Mouse (Mus musculus) gastrocnemius, adult 8-10 months (tissue): ENCODE measurements around the gene Slc5a9. TPM values are rescaled to one million over a fixed set of nuclear protein-coding genes. Genes with fewer than 3 reads are reported as not detected.
"Not testable (repeated sequence)": the region's sequence is repeated elsewhere in the genome, so short reads cannot be mapped to it uniquely, and the experiment has no call there.

Source experiments
- DNase-seq, 2 experiments: peaks; one replicate each; pipeline ENCODE4 v3.0.0; 2022; ENCODE audit warnings: low spot score in 2 of 2
- total RNA-seq, 4 experiments: library from RNA; stranded (reverse); gene quantifications; 2 replicates each; pipeline ENCODE4 v1.2.4; 2022

Slc5a9 gene
- total RNA-seq = not detected

DNA sequence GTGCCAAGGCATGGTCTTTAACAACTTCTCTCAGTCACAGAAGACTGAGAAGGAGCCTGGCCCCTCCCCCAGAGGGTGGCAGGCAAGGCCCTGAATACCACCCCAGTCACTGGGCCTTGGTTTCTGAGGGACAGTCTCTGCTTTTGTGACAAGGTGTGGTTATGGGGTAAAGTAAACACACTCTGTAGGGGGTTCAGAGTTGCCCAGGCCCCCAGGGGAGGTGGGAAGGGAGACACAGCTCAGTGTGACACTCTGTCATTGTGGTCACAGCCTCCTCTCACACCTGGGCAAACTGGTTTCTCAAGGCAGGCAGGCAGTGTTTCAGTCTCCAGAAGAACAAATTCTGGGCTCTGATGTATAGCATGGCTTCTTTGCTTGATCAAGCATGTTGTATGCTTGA is at the start of gene Slc5a9:
Slc5a9 (minus strand) TSS at position 144 of the 400 bp plus-strand sequence.
- no peak for DNase-seq

DNA sequence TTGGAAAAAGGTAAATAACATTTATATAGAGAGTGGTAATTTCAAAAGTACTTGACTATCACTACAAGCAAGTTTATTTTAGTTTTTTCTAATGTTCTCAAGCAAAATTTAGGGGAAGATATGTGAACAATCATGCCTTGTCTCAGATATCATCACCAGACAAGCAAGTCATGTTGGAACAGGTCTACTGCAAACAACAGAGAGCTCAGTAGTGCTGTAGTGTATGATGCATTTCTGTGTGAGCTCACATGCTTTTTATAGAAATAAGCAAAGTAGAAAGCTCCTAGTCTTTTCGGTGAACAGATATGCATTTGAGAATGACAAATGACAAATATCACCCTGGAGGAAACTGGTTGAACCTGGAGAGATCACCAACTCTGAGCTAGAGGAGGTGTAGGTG is 16.4 kb upstream of the Slc5a9 start, which contains the start of gene Skint8:
Skint8 (plus strand) TSS at position 301 of the 400 bp plus-strand sequence.
- DNase-seq = no peak

DNA sequence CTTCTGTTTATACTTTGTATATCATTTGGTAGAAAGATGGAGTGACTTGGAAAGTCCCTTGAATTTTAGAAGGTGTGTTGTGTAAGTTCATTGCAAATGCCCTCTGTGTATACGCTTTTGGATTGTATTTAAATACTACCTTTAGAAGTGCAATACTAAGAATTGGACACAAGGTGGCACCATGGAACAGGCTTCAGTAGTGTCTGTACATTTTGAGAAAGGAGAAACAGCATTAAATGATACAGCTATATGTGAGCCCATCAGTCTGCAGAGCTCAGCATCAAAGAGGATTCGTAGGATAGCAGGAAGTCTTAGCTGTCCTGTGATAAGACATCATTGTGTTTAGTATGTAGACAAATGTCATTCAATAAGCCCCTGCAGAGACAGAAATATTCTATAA is 5.2 kb upstream of the Slc5a9 start:
- DNase-seq = no peak

DNA sequence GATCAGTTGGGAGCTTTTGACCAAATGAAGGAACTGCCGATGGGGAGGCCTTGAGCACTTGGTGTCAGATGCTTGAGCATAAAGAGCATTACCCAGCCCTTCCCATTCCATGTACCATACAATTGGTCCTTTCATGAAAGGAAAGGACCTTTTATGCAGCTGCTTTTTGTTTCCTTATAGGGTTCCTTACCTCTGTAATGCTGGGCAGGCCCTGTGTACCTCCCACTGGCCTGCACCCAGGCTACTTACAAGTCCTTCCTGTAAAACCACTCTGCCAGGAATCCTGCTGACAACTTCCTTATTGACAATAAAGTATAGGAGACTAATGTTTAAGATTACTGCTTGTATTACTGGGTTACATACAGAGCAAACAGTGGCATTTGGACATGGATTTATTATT is 1.2 kb downstream of the Slc5a9 start:
- DNase-seq = no peak

DNA sequence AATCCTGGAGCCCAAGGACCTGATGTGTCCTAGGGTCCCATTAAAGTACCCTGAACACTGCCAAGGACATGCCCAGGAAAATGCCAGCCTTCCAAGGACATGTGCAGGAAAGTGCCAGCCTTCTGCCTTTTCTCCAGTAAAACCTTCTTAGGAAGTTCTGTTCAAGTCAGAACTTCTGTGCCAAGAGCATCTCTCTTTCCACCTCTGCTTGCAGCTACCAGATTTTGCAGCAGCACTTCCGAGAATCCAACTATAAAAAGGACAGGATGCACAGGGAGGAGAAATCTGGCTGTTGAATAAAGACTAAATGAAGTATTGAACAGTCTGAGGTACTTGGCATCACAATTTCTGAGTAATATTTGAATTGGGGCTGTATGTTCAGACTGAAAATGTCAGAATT is 2.2 kb downstream of the Slc5a9 start:
- not testable (repeated sequence) for DNase-seq

DNA sequence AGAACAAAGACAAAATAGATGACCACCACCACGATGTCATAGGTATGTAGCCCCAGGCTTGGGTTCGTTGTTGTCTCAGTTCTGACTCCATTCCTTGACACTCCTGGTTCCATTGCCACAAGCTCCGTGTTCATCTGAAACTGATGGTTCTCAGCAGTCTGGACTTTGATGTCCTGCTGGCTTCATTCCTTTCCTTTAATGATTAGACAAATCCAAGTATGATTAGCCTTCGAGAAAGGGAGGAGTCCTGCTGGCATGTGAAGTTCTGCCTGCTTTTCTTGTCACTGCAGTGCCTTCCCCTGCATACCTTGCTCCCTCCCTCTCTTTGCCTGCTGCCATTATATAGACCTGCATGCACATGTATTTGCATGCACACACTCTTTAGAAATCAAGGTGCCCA is 4.2 kb downstream of the Slc5a9 start:
- no peak for DNase-seq

DNA sequence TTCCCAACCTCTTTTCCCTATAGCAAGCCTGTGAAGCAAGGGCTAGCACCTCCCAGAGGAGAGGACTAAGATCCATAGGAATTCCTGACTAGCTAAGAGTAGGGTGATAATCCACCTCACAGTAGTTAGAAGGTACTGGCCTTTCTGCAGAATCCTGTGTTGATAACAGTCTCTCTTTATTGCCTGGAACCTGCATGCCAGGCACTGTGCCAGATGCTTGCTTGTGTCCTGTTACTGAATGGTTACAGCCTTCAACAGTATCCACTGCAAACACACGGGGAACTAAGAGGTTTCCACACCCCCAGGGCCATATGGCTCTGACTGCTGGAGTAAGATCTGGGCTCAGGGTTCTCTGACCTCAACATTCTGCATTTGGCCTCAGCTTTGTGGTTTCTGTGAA is 5.0 kb downstream of the Slc5a9 start:
- no peak for DNase-seq

DNA sequence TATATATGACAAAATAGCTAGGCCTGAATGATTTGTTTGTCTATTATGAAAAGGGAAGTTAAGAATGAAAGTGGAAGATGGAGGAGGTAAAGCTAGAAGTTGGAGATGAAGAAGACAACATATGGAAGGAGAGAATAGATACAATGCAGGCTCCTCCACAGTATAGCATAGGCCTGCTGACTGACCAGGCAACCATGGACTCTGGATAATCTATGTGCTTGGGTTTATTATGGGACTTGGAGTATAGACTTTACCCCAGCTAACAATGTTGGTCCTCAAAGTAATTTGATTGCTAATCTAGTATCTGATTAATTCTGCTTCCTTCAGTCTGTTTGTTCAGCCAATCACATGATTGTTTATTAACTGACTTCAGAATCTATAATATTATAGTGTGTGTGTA is 10.6 kb downstream of the Slc5a9 start:
- no peak for DNase-seq

DNA sequence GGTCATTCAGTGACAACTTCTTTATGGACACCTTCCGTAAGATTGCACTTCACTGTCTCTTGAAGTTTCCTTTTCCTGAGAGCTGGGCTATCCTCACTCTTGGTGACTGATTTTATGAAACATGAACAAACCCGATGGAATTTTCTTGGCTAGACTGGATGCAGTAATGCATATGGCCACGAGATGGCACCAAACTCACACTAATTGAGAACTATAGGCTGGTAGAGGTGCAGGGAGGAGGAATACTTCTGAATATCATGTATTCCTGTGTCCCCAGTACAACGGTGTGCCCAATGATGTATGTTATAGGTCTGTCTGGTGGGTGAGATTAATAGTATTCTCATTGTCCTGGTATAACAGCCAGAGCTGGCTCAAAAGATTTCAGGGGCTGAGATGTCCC is 16.1 kb downstream of the Slc5a9 start:
- peak; percentile 33 to 37 for DNase-seq

DNA sequence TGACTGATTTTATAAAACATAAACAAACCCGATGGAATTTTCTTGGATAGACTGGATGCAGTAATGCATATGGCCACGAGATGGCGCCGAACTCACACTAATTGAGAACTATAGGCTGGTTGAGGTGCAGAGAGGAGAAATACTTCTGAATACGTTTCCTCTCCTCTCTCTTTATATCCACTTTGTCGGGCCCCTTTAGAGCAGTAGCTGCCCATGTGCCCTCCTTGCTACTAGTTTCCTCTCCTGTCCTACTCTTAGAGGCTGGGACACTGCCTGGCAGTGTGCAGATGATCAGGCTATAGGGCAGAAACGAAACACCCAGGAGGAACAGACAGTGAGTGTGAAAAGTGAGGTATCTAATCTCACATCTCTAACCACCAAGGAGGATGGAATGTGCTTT is 16.7 kb downstream of the Slc5a9 start:
- peak in 1 of 2 experiments; percentile 18 for DNase-seq

DNA sequence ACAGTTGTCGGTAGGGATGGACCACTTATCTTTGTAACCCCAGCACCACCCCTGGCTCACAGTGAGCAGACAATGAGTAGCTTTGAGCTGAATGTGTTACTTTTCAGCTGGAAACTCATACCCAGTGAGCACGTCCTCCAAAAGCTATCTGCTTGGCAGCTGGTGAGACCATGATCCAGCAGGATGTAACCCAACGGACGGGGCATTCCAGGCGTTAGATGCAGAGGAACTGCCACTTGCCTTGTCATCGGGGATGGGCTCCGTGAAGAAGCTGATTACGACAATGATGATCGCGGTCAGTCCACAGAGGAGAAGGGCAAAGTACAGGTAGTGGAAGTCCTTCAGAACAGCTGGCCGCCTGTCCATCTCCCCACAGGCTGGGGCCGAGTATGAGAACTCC is 19.2 kb downstream of the Slc5a9 start:
- no peak for DNase-seq

DNA sequence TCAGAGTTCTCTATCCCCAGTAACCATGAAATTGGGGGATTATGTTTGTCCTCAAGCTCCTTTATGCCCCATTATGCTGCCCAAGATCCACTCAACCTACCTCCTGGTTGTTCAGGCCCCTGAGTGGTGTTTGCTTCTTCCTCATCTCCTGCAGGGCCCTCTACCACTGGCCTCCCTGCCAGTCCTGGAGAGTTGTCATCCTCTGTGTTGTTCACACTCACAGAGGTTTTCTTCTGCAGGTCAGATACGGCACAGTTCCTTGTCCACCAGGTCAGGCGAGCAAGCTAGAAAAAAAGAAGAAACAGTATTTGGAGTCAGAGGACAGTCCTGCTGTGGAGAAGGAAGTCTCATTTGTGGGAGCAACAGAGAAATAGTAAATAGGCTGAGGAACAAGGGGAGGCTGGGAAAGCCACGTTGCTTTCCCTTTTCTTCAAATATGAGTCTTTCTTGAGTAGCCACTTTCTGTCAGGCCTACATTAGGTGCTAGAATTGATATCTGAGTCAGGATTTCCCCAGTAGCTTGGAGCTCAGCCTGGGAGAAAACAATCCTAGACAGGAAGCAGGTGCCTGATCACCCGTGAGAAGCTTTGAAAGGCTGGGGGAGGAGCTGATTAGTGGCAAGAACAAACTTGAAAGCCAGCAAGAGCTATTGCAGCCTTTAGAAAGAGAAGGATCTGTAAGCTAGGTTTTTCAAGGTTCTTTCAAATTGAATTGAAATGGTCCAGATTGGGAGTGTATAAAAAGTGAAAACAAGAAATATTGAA is 22.4 kb downstream of the Slc5a9 start:
- no peak for DNase-seq

DNA sequence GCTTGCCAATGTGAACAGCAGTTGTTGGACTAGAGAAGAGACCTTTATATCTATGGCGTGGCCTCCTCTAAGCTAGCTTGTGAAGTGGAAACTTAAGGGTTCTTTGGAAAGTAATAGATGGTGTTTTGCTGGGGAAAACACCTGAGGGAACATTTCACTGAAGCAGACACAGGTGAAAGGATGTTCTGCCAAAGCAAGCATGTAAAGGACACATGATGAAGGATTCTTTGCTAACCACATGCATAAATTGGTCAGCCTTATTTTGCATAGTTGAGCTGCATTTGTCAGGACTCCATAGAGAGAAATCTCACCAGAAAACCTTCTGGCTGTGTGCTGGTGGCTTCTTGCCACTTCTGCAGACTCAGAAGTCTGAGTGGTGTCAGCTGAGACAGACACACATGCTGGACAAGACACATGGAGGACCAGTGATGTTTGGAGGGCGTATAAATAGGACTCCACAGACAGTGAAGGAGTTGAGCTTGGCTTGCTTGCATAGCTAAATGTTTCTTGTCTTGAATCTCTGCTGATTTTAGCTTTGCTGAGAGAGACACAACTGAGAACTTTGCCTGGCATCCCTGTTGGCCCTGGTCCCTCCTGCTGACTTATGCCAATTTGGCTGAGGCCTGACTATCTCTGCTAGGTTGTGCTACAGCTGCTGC is 34.8 kb downstream of the Slc5a9 start:
- DNase-seq = peak in 1 of 2 experiments; percentile 8

DNA sequence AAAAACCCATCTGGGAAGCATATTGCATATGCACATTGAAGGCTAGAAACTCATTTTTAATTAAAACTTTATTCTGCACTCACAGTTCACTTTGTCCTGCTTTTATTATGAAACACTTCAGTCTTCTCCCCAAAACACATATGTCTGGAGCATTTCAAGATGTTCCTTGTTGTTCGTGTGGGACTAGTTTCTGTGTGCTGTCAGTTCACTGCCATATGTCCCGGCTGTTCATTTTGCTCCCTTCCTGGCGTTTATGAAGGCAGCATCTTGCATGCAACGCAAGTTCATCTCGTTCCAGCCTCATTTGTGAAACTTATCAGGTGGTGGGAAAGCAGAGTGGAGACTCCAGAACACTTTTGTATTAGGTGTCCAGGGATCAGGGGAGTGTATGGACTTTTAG is 36.0 kb downstream of the Slc5a9 start:
- DNase-seq = no peak

DNA sequence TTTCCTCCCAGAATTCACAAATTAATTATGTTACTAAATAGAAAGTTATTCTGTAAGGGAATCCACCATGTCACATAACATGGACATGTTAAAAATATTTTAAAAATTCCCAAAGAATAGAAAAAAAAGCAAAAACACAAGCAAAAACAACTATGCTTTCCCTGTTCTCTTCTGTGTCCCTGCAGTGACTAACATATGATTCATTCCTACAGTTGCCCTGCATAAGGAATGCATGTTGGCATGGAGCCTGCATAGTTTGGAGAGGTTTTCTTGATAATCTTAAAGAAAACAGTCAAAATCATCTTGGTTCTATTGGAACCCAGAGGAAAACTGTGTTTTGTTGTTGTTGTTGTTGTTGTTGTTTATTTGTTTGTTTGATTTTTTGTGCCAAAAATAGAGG is 50.1 kb downstream of the Slc5a9 start:
- DNase-seq = no peak

DNA sequence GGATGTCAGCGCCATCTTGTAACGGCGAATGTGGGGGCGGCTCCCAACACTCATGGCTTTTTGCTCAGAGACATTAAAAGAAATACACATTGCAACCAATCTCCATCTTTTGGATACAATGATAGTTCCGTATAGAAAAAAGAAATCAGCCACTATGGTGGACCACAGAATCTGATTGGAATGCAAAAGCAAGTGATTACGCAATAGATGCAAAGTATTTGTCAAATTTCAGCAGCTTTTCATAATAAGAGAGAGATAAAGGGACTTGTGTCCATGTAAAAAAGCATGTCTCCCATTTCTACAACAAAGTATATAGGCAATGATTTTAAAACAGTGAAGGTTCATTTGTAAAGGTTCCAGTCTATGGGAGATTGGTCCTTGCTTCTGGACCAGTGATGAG is 63.8 kb downstream of the Slc5a9 start:
- DNase-seq = no peak

Other genes with a start within 250 kb of the Slc5a9 start
- 1 to 10 TPM; 1.5 to 4.1 (median 3.2) TPM for gene Spata6, start 182.9 kb downstream of the Slc5a9 start, total RNA-seq
- not detected for gene Skint8, start 16.5 kb upstream of the Slc5a9 start, total RNA-seq
- gene Skint7, start 70.0 kb upstream of the Slc5a9 start, total RNA-seq = not detected
- not detected for gene Skint1, start 103.4 kb upstream of the Slc5a9 start, total RNA-seq
- not detected for gene Skint4, start 169.1 kb upstream of the Slc5a9 start, total RNA-seq